Mouse (Mus musculus) ES-Bruce4 (cell line): ENCODE data around the gene Fam155a.

Source experiments
- EP300 ChIP-seq: IDR thresholded peaks from 2 replicates; pipeline ENCODE4 v1.6.1; 2011; ENCODE audit warnings: low read depth, low read length; ENCODE audit not compliant: insufficient read depth
- POLR2A ChIP-seq: IDR thresholded peaks from one replicate; pipeline ENCODE4 v1.8.1; 2011; ENCODE audit warnings: low read length; ENCODE audit not compliant: insufficient read depth

- TF ChIP-seq POLR2A: no peak
- no peak for TF ChIP-seq EP300
These were observed 37.6 kb upstream of the Fam155a start for GRCm38 (mm10) chr8:9808596-9808995.
